Mouse (Mus musculus) layer of hippocampus, adult 9-11 months (tissue): Measurements from ENCODE around the gene Abtb1.
A peak's percentile ranks its signal among the peaks of the same experiment; 100 is the strongest.

ENCODE experiments used
- DNase-seq: peaks from one replicate; pipeline ENCODE4 v3.0.0; 2022

Gene Abtb1

GRCm38 (mm10) chr6:88850034-88850433, 8.2 kb upstream of the Abtb1 start:
- DNase-seq, result no peak

- DNase-seq, result no peak
Measured at GRCm38 (mm10) chr6:88849270-88849669, 7.5 kb upstream of the Abtb1 start.

GRCm38 (mm10) chr6:88847571-88847970, 5.8 kb upstream of the Abtb1 start:
- no peak for DNase-seq

DNA sequence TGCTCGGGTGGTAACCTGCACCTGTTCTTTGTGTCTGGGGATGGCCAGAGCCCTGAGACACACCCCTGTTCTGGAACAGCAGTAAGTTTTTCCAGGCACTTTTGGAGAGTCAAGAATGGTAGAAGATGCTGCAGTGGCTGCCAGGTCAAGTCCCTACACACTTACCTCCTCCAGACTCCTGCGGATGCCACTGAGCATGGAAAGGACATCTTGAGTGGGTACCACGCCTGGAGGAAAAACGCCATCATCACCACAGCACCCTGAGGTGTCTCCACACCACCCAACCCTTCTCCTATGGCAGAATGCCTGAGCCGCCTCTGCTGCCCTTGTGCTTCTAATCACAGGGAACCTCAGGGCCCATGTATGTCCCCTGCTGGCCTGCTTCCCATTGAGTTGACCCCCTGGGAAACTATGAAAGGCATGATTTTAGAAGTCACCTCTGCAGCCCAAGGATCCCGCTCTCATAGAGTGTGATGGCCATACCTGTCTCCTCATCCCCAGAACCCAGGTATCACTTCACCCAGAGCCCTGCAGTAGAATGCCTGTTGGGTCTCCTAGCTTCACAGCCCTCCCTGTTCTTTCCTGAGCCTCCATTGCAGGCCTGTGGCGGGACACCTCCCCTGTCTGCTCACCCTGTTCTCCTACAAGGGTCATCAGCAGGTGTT, 3.2 kb upstream of the Abtb1 start:
- DNase-seq, result no peak

DNA sequence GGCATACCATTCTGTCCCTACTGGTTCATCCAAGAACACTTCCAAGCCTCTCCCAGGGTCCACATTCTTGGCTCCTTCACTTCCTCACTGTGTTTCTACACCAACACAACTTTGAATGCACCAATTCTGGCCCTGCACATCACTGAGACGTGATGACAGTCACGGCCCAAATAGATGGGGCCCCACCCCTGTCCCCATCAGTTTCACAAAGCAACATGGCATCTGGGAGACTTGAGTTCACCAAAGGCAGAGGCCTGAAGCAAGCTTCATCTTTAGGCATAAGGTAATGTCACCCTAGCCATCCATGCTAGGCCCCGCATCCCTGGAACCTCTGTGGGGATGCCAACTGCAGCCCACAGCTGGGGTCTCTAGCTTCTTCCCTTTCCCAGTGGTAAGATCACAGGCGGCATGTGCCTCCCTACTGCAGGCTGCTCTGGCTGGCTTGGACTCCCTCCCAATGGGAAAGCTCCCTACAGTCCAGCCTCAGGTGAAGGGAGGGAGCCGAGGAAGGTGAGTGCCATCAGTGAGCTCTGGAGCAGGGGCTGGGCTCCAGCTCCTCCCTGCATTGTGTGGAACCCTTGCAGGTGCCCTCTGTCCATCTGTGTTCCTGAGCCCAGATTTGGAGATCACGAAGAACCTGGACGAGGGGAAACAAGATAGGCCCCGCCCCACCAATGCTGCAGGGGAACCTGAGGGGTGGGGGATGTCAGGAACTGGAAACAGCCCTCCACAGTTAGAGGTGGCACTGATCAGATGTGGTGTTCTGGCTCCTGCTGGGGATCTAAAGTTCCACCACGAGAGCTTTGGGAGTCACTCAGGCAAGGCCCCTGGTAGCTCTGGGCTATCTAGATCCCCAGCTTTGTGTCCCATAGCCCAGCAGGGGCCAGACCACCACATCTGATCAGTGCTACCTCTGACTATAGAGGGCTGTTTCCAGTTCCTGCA, 2.3 kb upstream of the Abtb1 start:
- no peak for DNase-seq

DNA sequence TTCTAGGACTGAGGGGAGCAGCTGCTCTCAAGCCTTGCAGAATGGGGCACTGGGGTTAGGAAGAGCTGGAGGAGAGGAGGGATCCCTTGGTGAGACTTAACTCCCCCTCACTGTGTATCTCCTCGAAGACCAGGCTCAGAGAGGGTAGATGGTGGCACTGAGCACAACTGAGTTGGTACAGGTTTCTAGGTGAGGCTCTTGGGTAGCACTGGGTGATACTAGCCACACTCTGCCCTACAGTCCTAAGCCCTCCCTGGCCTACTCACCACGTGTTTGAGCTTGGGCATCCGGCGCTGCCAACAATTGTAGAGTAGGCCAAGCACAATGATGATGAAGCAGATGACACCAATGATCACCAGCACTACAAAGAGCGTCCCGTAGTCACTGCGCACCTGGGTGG, 1.5 kb upstream of the Abtb1 start:
- DNase-seq, result no peak

DNA sequence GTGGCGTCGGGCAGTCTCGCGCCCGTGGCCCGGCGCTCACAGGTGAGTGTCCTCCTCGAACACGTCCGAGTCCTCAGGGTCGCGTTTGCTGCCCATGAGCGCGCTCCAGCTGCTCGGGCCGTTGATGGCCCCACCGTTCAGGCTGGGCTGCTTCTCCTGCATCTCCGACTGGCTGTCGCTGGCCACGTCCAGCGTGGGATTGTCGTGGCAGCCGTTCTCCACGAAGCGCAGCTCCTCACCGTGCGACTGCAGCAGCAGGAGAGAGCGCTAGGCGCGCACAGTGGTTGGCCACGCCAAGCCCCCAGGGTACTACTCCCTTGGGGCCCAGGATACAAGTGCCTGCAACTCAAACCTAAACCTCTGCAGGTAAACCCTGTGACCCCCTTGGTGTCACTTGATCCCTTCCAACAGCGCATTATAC, 957 bp upstream of the Abtb1 start:
- peak; percentile 59 for DNase-seq

GRCm38 (mm10) chr6:88841514-88841780, 337 bp downstream of the Abtb1 start:
- DNase-seq, result no peak

DNA sequence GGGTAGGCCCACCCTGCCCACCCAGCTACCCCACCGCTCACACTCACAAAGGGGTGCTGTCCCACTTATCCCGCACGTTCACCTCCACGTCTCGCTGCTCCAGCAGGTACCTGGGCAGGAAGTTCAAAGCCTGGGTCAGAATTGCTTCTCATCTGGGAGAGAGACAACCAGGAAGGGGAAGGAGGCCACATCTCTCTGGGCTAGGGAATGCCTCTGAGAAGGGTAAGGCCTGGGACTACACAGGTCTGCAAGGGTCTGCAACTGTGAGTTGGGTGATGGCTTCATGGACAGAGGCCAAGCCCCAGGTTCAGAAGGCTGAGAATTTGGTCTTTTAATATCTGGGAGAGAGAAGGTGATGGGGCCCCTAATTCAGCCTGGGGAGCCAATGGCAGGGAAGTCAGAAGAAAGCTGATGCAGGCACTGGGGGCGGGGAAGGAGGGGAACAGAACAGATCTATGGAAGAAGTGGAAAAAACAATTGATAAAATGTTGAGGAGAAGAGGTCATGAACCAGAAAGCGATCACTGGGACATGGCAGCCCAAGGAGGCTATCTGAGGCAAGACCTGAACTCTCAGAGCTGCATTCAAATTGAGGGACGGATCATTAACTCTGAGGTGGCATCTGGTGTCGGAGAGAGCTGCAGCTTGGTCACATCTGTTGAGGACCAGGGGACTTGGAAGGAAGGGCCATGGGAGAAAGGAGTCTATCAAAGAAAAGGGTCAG, 832 bp downstream of the Abtb1 start:
- no peak for DNase-seq

- DNase-seq, result no peak
Measured at GRCm38 (mm10) chr6:88840211-88840610, 1.6 kb downstream of the Abtb1 start.

DNA sequence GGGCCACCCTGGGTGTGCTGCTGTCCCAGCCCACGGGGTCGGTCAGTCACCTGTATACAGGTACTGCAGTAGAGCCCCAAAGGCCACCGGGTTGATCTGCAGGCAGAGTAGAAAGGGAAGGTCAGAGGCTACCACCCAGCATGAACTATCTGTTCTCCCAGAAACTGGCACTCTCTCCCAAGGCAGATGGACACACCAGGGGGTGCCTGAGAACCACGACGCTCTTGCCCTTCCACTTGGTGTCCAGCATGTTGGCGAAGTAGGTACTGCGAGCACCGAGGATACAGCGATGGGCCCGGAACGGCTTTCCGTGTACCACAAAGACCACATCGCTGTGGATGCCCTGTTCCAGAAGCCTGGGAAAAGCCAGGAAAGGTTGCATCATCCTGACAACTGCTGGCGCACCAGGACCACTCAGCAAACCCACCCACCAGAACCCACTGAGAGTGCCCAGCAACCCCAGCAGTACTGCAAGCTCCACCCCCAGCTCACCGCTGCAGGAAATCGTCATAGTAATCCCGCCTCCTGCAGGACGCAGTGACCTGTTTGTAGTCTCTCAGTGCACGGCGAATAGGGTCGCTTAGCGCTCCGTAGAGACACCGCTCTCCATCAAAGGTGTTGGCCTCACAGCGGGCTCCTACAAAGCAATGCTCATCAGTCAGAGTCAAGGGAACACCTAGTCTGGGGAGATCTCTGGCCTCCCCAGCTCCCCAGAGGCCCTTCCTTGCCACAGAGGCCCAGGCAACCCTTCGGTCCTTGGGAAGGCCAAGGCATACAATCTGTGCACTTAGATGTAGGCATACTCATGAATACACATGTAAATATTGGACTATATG, 2.4 kb downstream of the Abtb1 start:
- DNase-seq, result no peak

- no peak for DNase-seq
Measured at GRCm38 (mm10) chr6:88838613-88839012, 3.2 kb downstream of the Abtb1 start.

DNA sequence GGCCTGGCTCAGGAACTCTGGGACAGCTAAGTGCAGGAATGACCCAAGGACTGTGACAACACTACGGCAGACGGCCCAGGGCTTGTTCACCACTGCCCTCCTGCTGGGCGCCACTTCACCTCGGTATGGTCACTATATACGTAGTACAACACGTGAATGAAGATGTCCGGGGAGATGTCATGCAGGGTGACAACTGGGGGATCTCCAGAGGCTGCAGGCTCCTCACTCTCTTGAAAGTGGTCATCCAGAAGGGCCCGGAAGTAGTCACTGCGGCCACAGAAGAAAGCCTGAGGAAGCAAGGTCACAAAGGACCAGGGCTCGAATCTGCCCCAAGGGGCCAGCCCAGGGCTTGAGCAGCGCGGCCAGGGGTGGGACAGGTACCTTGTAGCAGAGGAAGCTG, 3.8 kb downstream of the Abtb1 start:
- DNase-seq, result no peak

DNA sequence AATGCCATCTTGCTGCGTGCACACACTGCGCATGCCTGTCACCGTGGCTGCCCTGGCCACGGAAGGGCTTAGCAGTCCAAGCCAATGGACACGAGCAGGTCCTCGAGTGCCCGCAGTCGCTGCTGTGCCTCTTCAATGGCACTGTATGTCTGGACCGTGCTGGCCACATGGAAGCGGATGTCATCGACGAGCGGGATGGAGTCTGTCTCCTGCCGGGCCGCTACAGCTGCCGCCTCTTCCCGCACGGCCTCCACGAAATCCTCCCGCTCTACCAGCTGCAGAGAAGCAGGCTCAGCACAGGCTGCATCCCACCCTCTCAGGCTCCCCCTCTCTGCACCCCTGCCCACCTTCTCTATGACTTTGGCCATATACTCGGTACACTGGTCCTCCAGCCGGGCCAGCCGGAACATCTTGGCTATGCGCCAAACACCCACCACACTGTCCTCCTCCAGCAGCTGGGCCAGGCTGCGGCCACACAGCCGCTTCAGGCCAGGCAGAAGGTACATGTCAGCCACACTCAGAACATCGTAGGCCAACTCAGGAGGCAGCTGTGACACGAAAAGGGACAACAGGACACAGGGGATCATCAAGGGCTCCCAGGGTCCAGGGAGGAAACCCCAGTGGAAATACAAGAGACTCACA, 5.5 kb downstream of the Abtb1 start:
- no peak for DNase-seq

DNA sequence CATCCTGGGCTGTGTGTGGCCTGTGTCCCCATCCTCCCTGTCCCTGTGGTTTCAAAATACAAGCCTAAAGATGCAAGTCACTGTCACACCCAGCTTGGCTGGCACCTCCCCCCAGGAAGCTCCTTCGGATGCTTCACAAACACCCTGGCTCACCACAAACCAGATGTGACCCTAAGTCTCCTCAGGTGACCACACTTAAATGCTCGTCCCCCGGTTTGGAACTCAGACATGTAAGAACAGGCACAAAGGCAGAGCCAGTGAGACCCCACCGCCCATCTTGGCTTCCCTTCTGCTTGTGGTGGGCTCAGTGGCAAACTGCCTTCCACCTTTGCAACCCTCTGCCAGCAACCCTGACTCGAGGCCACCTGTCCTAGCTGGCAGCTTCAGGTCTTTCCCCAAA, 6.7 kb downstream of the Abtb1 start:
- DNase-seq, result no peak

- no peak for DNase-seq
Measured at GRCm38 (mm10) chr6:88833340-88834140, 8.2 kb downstream of the Abtb1 start.

DNA sequence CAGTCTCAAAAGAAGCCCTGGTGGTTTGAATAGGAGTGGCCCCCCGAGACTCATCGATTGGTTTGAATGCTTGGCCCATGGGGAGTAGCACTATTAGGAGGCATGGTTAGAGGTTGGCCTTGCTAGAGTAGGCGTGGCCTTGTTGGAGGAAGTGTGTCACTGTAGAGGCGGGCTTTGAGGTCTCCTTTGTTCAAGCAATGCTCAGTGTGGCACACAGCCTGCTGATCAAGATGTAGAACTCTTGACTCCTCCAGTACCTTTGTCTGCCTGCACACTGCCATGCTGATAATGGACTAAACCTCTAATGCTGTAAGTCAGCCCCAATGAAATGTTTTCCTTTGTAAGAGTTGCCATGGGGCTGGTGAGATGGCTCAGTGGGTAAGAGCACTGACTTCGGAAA, 9.1 kb downstream of the Abtb1 start:
- no peak for DNase-seq

- DNase-seq, result no peak
Measured at GRCm38 (mm10) chr6:88831456-88831855, 10.3 kb downstream of the Abtb1 start.

DNA sequence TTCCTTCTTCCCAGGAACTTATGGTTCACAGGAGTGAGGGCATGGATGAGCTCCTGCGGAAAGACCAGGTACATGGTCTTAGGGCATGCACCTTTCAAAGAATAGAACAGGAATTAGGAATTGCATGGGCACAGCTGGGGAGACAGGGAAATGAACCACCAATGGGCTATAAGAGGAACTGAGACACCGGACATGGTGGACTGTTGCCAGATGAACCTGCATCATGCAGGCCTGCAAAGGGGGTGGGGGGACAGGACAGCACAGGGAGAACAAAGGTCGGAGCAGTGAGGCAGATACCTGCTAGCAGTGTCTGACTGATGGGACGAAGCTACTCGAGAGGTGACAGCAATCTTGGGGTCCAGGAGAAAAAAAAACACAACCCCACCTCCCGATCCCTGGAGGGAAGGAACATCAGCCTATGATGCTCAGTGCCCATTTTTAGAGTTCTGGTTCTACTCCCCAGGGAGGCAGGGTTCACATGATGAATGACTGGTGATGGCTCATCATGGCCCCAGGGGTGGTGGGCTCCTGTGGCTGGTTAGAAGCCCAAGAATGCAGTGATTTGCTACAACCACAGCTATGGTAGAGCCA, 11.6 kb downstream of the Abtb1 start:
- no peak for DNase-seq

GRCm38 (mm10) chr6:88829579-88829978, 12.2 kb downstream of the Abtb1 start:
- DNase-seq, result no peak
